Mouse (Mus musculus): ENCODE results near the gene Cdrt4. TPM values are rescaled to one million over a fixed set of nuclear protein-coding genes. Genes with fewer than 3 reads are reported as not detected.

The Cdrt4 gene
- polyA plus RNA-seq, 1 experiment from 2014 or later: 0.29 TPM

- H3K27me3 ChIP-seq (ENCODE audit: control insufficient read depth, insufficient read depth, low read length): no peaks in the 10 kb centered on the region
- no peaks in the 10 kb centered on the region for H3K36me3 ChIP-seq (ENCODE audit: control insufficient read depth, insufficient read depth, low read length)
- H3K4me3 ChIP-seq (ENCODE audit: low read depth, low read length): no peak overlapping the region
- DNase-seq (ENCODE audit: low spot score) (no peak), ATAC-seq (ENCODE audit: insufficient number of reproducible peaks, low FRiP score, low TSS enrichment, low read depth) (no peak)
- no peak overlapping the region for H3K27ac ChIP-seq (replicated peaks; ENCODE audit: low read depth, low read length)
- no peak overlapping the region for H3K4me2 ChIP-seq (ENCODE audit: low read depth, severe bottlenecking)
- no peaks in the 10 kb centered on the region for H3K9me3 ChIP-seq (ENCODE audit: control insufficient read depth, low read length)
- H3K4me1 ChIP-seq (ENCODE audit: control insufficient read depth, insufficient read depth, low read length): peaks cover 4% of the 10 kb centered on the region; the same call in 1 of the 2 replicates
- H3K9ac ChIP-seq (ENCODE audit: low read length): no peak overlapping the region
- 94% methylated on average over 3 of the region's 3 CpGs for WGBS
Measured at GRCm38 (mm10) chr11:62981729-62982128, 30.7 kb downstream of the Cdrt4 start.

DNA sequence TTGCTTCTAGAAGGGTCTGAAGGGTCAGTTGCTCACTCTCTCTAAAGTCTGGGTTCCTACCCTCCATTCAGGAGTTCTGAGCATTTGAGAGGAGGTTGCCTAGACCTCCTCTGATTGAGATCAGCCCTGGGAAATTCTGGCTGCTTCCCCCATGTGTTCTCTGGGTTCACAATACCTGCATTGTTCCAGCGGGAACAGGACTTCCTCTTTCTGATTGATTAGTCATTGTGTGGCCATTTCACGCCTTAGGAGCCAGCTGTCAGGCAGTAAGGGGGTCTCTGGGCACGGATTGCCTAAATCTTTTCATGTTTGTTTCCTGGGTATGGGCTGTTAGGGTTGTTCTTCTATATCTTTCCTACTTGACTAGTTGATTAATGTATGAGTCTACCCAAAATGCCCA, 32.8 kb downstream of the Cdrt4 start:
- Histone ChIP-seq H3K27ac (replicated peaks; ENCODE audit: low read depth, low read length) (no peak overlapping the region), H3K4me3 (ENCODE audit: low read depth, low read length) (no peak overlapping the region), H3K36me3 (ENCODE audit: control insufficient read depth, insufficient read depth, low read length) (no peaks in the 10 kb centered on the region), H3K4me1 (ENCODE audit: control insufficient read depth, insufficient read depth, low read length) (peaks cover 4% of the 10 kb centered on the region; the same call in 1 of the 2 replicates), H3K27me3 (ENCODE audit: control insufficient read depth, insufficient read depth, low read length) (no peaks in the 10 kb centered on the region), H3K9me3 (ENCODE audit: control insufficient read depth, low read length) (no peaks in the 10 kb centered on the region), H3K9ac (ENCODE audit: low read length) (no peak overlapping the region), H3K4me2 (ENCODE audit: low read depth, severe bottlenecking) (no peak overlapping the region)
- WGBS: 29% methylated on average over 3 of the region's 3 CpGs
- ATAC-seq (ENCODE audit: insufficient number of reproducible peaks, low FRiP score, low TSS enrichment, low read depth): no peak
- no peak for DNase-seq (ENCODE audit: low spot score)

GRCm38 (mm10) chr11:62984365-62984764, 33.4 kb downstream of the Cdrt4 start:
- no peak for ATAC-seq (ENCODE audit: insufficient number of reproducible peaks, low FRiP score, low TSS enrichment, low read depth)
- Histone ChIP-seq H3K27ac (replicated peaks; ENCODE audit: low read depth, low read length) (no peak overlapping the region), H3K36me3 (ENCODE audit: control insufficient read depth, insufficient read depth, low read length) (no peaks in the 10 kb centered on the region)

DNA sequence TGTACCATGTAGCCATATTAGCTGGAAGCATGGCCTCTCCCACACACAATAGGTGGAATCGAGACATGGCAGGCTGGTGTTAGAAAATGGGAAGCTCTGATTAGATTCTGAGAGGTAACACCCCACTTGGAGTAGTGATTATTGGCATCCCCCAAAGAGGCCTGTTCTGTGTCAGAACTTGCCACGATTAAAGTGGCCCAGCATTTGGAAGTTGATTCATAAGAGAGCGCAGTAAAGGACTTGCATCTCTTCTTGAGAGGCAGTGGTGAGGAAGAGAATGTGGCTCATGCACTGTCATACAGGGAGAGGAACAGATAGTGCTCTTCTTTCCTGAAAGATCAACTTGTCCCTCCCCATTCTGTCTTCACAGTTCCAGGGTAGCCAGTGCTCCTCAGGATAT, 34.1 kb downstream of the Cdrt4 start:
- H3K9me3 ChIP-seq (ENCODE audit: control insufficient read depth, low read length): no peaks in the 10 kb centered on the region
- H3K27me3 ChIP-seq (ENCODE audit: control insufficient read depth, insufficient read depth, low read length): no peaks in the 10 kb centered on the region
- DNase-seq (ENCODE audit: low spot score) (no peak), ATAC-seq (ENCODE audit: insufficient number of reproducible peaks, low FRiP score, low TSS enrichment, low read depth) (no peak)
- 85% methylated on average over 3 of the region's 3 CpGs for WGBS
- no peak overlapping the region for H3K27ac ChIP-seq (replicated peaks; ENCODE audit: low read depth, low read length)
- H3K9ac ChIP-seq (ENCODE audit: low read length): no peak overlapping the region
- no peak overlapping the region for H3K4me2 ChIP-seq (ENCODE audit: low read depth, severe bottlenecking)
- no peaks in the 10 kb centered on the region for H3K36me3 ChIP-seq (ENCODE audit: control insufficient read depth, insufficient read depth, low read length)
- peaks cover 4% of the 10 kb centered on the region; the same call in 1 of the 2 replicates for H3K4me1 ChIP-seq (ENCODE audit: control insufficient read depth, insufficient read depth, low read length)
- no peak overlapping the region for H3K4me3 ChIP-seq (ENCODE audit: low read depth, low read length)

More at GRCm38 (mm10) chr11:62984365-62984764, 33.4 kb downstream of the Cdrt4 start:
- Histone ChIP-seq H3K4me1 (ENCODE audit: control insufficient read depth, insufficient read depth, low read length) (peaks cover 4% of the 10 kb centered on the region; the same call in 1 of the 2 replicates), H3K27me3 (ENCODE audit: control insufficient read depth, insufficient read depth, low read length) (no peaks in the 10 kb centered on the region), H3K4me3 (ENCODE audit: low read depth, low read length) (no peak overlapping the region), H3K9me3 (ENCODE audit: control insufficient read depth, low read length) (no peaks in the 10 kb centered on the region), H3K9ac (ENCODE audit: low read length) (no peak overlapping the region), H3K4me2 (ENCODE audit: low read depth, severe bottlenecking) (no peak overlapping the region)
- DNase-seq (ENCODE audit: low spot score): no peak
- 87% methylated on average over 3 of the region's 3 CpGs for WGBS

- no peak for ATAC-seq (ENCODE audit: insufficient number of reproducible peaks, low FRiP score, low TSS enrichment, low read depth)
- Histone ChIP-seq H3K4me2 (ENCODE audit: low read depth, severe bottlenecking) (no peak overlapping the region), H3K4me3 (ENCODE audit: low read depth, low read length) (no peak overlapping the region), H3K9ac (ENCODE audit: low read length) (no peak overlapping the region), H3K27ac (replicated peaks; ENCODE audit: low read depth, low read length) (no peak overlapping the region), H3K9me3 (ENCODE audit: control insufficient read depth, low read length) (no peaks in the 10 kb centered on the region), H3K36me3 (ENCODE audit: control insufficient read depth, insufficient read depth, low read length) (no peaks in the 10 kb centered on the region), H3K27me3 (ENCODE audit: control insufficient read depth, insufficient read depth, low read length) (no peaks in the 10 kb centered on the region), H3K4me1 (ENCODE audit: control insufficient read depth, insufficient read depth, low read length) (peaks cover 4% of the 10 kb centered on the region; the same call in 1 of the 2 replicates)
- 34% methylated on average over 4 of the region's 4 CpGs for WGBS
- no peak for DNase-seq (ENCODE audit: low spot score)
Measured at GRCm38 (mm10) chr11:62986578-62986977, 35.6 kb downstream of the Cdrt4 start.

- DNase-seq (ENCODE audit: low spot score) (no peak), ATAC-seq (ENCODE audit: insufficient number of reproducible peaks, low FRiP score, low TSS enrichment, low read depth) (no peak)
- no peak overlapping the region for H3K4me3 ChIP-seq (ENCODE audit: low read depth, low read length)
- no peaks in the 10 kb centered on the region for H3K4me1 ChIP-seq (ENCODE audit: control insufficient read depth, insufficient read depth, low read length)
- H3K9me3 ChIP-seq (ENCODE audit: control insufficient read depth, low read length): no peaks in the 10 kb centered on the region
- no peaks in the 10 kb centered on the region for H3K36me3 ChIP-seq (ENCODE audit: control insufficient read depth, insufficient read depth, low read length)
- WGBS: 85% methylated on average over 3 of the region's 3 CpGs
- H3K27ac ChIP-seq (replicated peaks; ENCODE audit: low read depth, low read length): no peak overlapping the region
- H3K9ac ChIP-seq (ENCODE audit: low read length): no peak overlapping the region
- H3K27me3 ChIP-seq (ENCODE audit: control insufficient read depth, insufficient read depth, low read length): no peaks in the 10 kb centered on the region
- H3K4me2 ChIP-seq (ENCODE audit: low read depth, severe bottlenecking): no peak overlapping the region
Measured at GRCm38 (mm10) chr11:62990150-62990685, 39.2 kb downstream of the Cdrt4 start.

GRCm38 (mm10) chr11:62990811-62991210, 39.8 kb downstream of the Cdrt4 start:
- no peak overlapping the region for H3K4me3 ChIP-seq (ENCODE audit: low read depth, low read length)
- H3K27ac ChIP-seq (replicated peaks; ENCODE audit: low read depth, low read length): no peak overlapping the region
- 79% methylated on average over 5 of the region's 5 CpGs for WGBS
- DNase-seq (ENCODE audit: low spot score) (no peak), ATAC-seq (ENCODE audit: insufficient number of reproducible peaks, low FRiP score, low TSS enrichment, low read depth) (no peak)
- H3K4me1 ChIP-seq (ENCODE audit: control insufficient read depth, insufficient read depth, low read length): no peaks in the 10 kb centered on the region
- no peak overlapping the region for H3K4me2 ChIP-seq (ENCODE audit: low read depth, severe bottlenecking)
- no peaks in the 10 kb centered on the region for H3K27me3 ChIP-seq (ENCODE audit: control insufficient read depth, insufficient read depth, low read length)
- no peaks in the 10 kb centered on the region for H3K9me3 ChIP-seq (ENCODE audit: control insufficient read depth, low read length)
- H3K36me3 ChIP-seq (ENCODE audit: control insufficient read depth, insufficient read depth, low read length): no peaks in the 10 kb centered on the region
- no peak overlapping the region for H3K9ac ChIP-seq (ENCODE audit: low read length)

DNA sequence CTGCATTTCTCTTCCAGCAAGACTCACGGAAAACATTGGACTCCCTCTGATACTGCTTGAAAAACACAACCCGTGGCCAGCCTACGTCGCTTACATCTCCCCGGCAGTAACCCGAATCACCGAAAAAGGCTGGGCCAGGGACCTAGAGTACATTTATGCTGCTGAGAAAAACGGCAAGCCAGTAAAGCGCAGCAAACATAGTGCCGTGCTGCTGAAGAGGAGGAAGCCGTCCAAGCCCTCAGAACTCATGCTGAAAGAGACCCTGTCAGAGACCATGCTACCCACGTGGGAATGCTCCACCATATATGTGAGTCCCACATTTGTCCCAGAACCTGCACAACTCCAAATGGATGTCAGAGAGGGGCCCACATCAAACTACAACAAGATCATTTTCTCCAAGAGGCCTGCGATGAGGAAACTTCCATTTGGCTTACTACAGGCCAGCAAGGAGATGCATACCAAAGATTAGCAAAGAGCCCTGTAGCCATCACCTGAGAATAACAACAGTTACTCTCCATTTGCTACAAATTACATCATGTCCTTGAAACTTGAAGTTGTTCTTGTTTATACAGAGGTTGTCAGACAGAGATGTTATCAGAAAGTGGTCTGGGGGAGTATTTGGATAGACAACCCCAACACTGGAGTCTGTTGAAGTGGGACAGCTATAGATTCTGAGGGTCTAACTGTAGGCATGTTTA, 41.7 kb downstream of the Cdrt4 start:
- H3K4me2 ChIP-seq (ENCODE audit: low read depth, severe bottlenecking): no peak overlapping the region
- H3K27ac ChIP-seq (replicated peaks; ENCODE audit: low read depth, low read length): no peak overlapping the region
- H3K27me3 ChIP-seq (ENCODE audit: control insufficient read depth, insufficient read depth, low read length): no peaks in the 10 kb centered on the region
- no peak overlapping the region for H3K9ac ChIP-seq (ENCODE audit: low read length)
- ATAC-seq (ENCODE audit: insufficient number of reproducible peaks, low FRiP score, low TSS enrichment, low read depth) (no peak), DNase-seq (ENCODE audit: low spot score) (no peak)
- 92% methylated on average over 13 of the region's 13 CpGs for WGBS
- H3K4me3 ChIP-seq (ENCODE audit: low read depth, low read length): no peak overlapping the region
- no peaks in the 10 kb centered on the region for H3K9me3 ChIP-seq (ENCODE audit: control insufficient read depth, low read length)
- no peaks in the 10 kb centered on the region for H3K36me3 ChIP-seq (ENCODE audit: control insufficient read depth, insufficient read depth, low read length)
- 0 out of 2 replicates have a peak, but pooled peaks cover 2% of the 10 kb centered on the region for H3K4me1 ChIP-seq (ENCODE audit: control insufficient read depth, insufficient read depth, low read length)
